Mouse (Mus musculus) megakaryocyte progenitor cell, adult 5-6 weeks (primary cell): ENCODE measurements around the gene Nat8f3. TPM values are rescaled to one million over a fixed set of nuclear protein-coding genes. Genes with fewer than 3 reads are reported as not detected.
"Not testable (repeated sequence)": the region's sequence is repeated elsewhere in the genome, so short reads cannot be mapped to it uniquely, and the experiment has no call there.

Source experiments
- ATAC-seq: replicated peaks from 2 replicates; pipeline ENCODE4 v1.8.0; 2016; ENCODE audit warnings: mild to moderate bottlenecking, moderate TSS enrichment, inconsistent platforms; ENCODE audit not compliant: poor library complexity
- total RNA-seq, 2 experiments: library from RNA; stranded (forward) in 1 of 2; stranded (reverse) in 1 of 2; fragments of 157-497, 149-512 nt in 1 of 2; fragments of 200-1000 nt in 1 of 2; gene quantifications; 2 replicates each; pipeline versions ENCODE4 v1.2.3 to v1.2.4; 2015 to 2017

The Nat8f3 gene
- not detected in 2 replicates for total RNA-seq (2015)
- not detected in 2 replicates for total RNA-seq (2017)

GRCm38 (mm10) chr6:85765532-85765931, at the start of gene Nat8f3:
TSS of gene Nat8f3 (minus strand) at chr6:85765754.
- ATAC-seq = not testable (repeated sequence)

DNA sequence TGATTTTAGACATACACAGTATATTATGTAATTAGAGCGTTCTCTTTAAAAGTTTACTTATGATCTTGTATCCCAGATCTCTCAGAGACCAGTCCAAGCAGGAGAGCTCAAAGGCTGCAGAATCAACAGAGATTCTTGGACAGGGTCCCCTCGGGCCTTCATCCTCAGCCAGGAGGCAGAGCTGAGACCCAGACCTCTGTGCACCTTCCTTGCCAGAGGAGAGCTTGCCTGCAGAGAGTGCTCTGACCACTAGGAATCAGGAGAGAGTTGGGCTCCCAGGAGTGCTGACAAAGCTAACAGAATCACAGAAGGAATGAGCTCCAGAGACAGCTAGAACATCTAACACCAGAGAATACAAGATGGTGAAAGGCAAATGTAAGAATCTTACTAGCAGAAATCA, 47.8 kb upstream of the Nat8f3 start:
- no peak for ATAC-seq

- ATAC-seq = not testable (repeated sequence)
Observed at GRCm38 (mm10) chr6:85810942-85811537, 45.5 kb upstream of the Nat8f3 start.

- not testable (repeated sequence) for ATAC-seq
Observed at GRCm38 (mm10) chr6:85810514-85810913, 45.0 kb upstream of the Nat8f3 start.

DNA sequence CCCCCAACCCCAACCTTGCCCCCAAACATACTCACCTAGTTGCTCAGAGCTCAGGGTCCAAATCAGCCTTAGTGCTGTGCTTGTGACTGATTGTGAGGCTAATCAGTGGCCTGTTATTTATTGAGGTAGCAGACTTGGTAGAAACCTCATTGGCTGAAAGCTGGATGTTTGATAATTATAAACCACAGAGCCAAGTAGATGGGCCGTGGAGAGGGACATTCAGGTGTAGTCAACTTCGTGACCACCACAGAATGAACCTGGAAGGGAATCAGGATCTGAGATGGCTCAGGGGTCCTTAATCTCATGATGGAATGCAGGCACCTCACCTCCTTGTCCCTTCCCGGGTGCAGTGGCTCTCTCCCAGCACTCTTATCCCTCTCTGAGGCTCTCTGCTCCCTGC, 44.2 kb upstream of the Nat8f3 start:
- not testable (repeated sequence) for ATAC-seq

- ATAC-seq = not testable (repeated sequence)
Observed at GRCm38 (mm10) chr6:85803180-85803579, 37.6 kb upstream of the Nat8f3 start.

GRCm38 (mm10) chr6:85763127-85764070, 2.2 kb downstream of the Nat8f3 start:
- ATAC-seq = not testable (repeated sequence)

GRCm38 (mm10) chr6:85762678-85763077, 2.9 kb downstream of the Nat8f3 start:
- ATAC-seq = not testable (repeated sequence)

DNA sequence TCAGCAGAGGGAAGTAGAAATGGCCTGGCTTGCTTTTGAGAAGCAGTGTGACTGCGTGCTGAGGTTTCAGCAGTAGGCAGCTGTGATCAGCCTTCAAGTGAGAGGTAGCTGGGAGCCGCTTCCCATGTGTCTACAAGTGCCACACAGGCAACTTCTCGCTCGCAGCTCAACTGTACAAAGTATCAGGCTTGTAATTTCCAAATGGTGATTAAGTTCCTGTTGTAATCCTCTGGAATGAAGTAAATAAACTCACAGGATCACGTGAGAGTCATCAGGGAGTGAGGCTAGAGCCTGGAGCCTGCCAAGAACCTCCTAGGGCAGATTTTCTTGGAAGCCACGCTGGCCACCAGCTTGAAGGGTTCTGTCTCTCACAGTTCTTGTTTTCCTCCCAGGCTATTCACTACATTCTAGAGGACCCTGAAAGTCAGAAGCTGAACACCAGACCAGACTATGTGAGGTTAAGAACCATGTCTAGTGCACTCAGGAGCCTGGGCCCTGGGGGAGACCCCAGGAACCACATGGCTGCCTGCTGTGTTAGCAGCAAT, 9.8 kb downstream of the Nat8f3 start:
- not testable (repeated sequence) for ATAC-seq

GRCm38 (mm10) chr6:85713105-85713504, 52.4 kb downstream of the Nat8f3 start, which contains the start of gene Nat8f7:
TSS of gene Nat8f7 (minus strand) at chr6:85713205.
- ATAC-seq = not testable (repeated sequence)

- not testable (repeated sequence) for ATAC-seq
Observed at GRCm38 (mm10) chr6:85709607-85710006, 55.9 kb downstream of the Nat8f3 start.

DNA sequence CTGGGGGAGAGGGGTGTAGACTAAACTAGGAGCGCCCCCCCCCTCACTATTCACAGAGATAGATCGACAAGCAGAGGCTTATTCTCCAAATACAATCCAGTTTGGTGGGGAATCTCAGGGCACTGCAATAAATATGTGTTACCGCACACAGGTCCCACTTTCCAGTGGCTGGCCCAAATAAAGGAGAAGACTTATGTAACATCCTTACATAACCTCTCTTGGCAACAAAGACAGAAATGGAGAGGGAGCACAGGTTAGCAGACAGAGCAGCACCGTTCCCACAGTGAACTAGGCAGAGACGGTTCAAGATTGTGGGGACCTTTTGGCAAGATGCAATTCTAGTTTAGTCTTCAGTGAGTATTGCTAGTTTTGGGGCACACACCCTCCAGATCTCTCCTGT, 56.3 kb downstream of the Nat8f3 start:
- not testable (repeated sequence) for ATAC-seq

DNA sequence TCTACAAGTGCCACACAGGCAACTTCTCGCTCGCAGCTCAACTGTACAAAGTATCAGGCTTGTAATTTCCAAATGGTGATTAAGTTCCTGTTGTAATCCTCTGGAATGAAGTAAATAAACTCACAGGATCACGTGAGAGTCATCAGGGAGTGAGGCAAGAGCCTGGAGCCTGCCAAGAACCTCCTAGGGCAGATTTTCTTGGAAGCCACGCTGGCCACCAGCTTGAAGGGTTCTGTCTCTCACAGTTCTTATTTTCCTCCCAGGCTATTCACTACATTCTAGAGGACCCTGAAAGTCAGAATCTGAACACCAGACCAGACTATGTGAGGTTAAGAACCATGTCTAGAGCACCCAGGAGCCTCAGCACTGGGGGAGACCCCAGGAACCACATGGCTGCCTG, 63.6 kb downstream of the Nat8f3 start:
- ATAC-seq = not testable (repeated sequence)

Other genes with a start within 250 kb of the Nat8f3 start
- 23.2 and 32.3 TPM in 2 replicates for gene Alms1, start 178.2 kb downstream of the Nat8f3 start, total RNA-seq (2015)
- 14.4 and 19.4 TPM in 2 replicates for gene Alms1, start 178.2 kb downstream of the Nat8f3 start, total RNA-seq (2017)
- not detected in 2 replicates for gene Nat8f7, start 52.5 kb downstream of the Nat8f3 start, total RNA-seq (2015)
- gene Nat8f7, start 52.5 kb downstream of the Nat8f3 start, total RNA-seq (2017) = not detected in 2 replicates
- not detected in 2 replicates for gene Nat8f6, start 55.2 kb upstream of the Nat8f3 start, total RNA-seq (2015)
- not detected in 2 replicates for gene Nat8f6, start 55.2 kb upstream of the Nat8f3 start, total RNA-seq (2017)
- gene Nat8f5, start 55.2 kb upstream of the Nat8f3 start, total RNA-seq (2015) = not detected in 2 replicates
- gene Nat8f5, start 55.2 kb upstream of the Nat8f3 start, total RNA-seq (2017) = not detected in 2 replicates
- not detected in 2 replicates for gene Nat8, start 66.3 kb upstream of the Nat8f3 start, total RNA-seq (2015)
- not detected in 2 replicates for gene Nat8, start 66.3 kb upstream of the Nat8f3 start, total RNA-seq (2017)
- not detected in 2 replicates for gene Nat8f2, start 103.4 kb upstream of the Nat8f3 start, total RNA-seq (2015)
- gene Nat8f2, start 103.4 kb upstream of the Nat8f3 start, total RNA-seq (2017) = not detected in 2 replicates
- 0.05 and 0.27 TPM in 2 replicates for gene Nat8f4, start 139.1 kb upstream of the Nat8f3 start, total RNA-seq (2015)
- 0.62 and 1.8 TPM in 2 replicates for gene Nat8f4, start 139.1 kb upstream of the Nat8f3 start, total RNA-seq (2017)
- gene Tprkb, start 146.1 kb upstream of the Nat8f3 start, total RNA-seq (2015) = 25.4 and 26.1 TPM in 2 replicates
- 32.1 and 43.8 TPM in 2 replicates for gene Tprkb, start 146.1 kb upstream of the Nat8f3 start, total RNA-seq (2017)
- gene Nat8f1, start 149.9 kb upstream of the Nat8f3 start, total RNA-seq (2015) = 4.8 and 5.0 TPM in 2 replicates
- gene Nat8f1, start 149.9 kb upstream of the Nat8f3 start, total RNA-seq (2017) = 2.4 and 5.7 TPM in 2 replicates
- 61.4 and 64.5 TPM in 2 replicates for gene Dusp11, start 195.9 kb upstream of the Nat8f3 start, total RNA-seq (2015)
- 36.7 and 38.0 TPM in 2 replicates for gene Dusp11, start 195.9 kb upstream of the Nat8f3 start, total RNA-seq (2017)